Mouse (Mus musculus) embryonic facial prominence, embryonic 12.5 days (tissue): ENCODE data around the gene Ttc17. TPM values are rescaled to one million over a fixed set of nuclear protein-coding genes. Genes with fewer than 3 reads are reported as not detected.

ENCODE experiments used
- ATAC-seq: fragments of 200-750 bp; cut with Nextera tagmentation; 2 replicates; pipeline ENCODE4 v1.8.0; 2017; ENCODE audit not compliant: insufficient number of reproducible peaks, insufficient read depth, low FRiP score, low TSS enrichment
- H3K27ac ChIP-seq: fragments of 300-500 bp; sonication (generic); 2 replicates; pipeline ENCODE4 v1.5.1; 2016; ENCODE audit warnings: mild to moderate bottlenecking
- H3K27me3 ChIP-seq: fragments of 300-500 bp; sonication (generic); 2 replicates; pipeline ENCODE4 v1.6.1; 2016; ENCODE audit warnings: mild to moderate bottlenecking, moderate library complexity
- H3K36me3 ChIP-seq: fragments of 300-500 bp; sonication (generic); 2 replicates; pipeline ENCODE4 v1.6.1; 2016; ENCODE audit warnings: mild to moderate bottlenecking
- H3K4me1 ChIP-seq: fragments of 300-500 bp; sonication (generic); 2 replicates; pipeline ENCODE4 v1.6.1; 2016
- H3K4me2 ChIP-seq: fragments of 300-500 bp; sonication (generic); replicated peaks from 2 replicates; pipeline ENCODE4 v1.6.1; 2016; ENCODE audit warnings: mild to moderate bottlenecking, moderate library complexity
- H3K4me3 ChIP-seq: fragments of 300-500 bp; sonication (generic); 2 replicates; pipeline ENCODE4 v1.5.1; 2016; ENCODE audit warnings: mild to moderate bottlenecking
- H3K9ac ChIP-seq: fragments of 300-500 bp; sonication (generic); 2 replicates; pipeline ENCODE4 v1.6.1; 2016; ENCODE audit warnings: mild to moderate bottlenecking, moderate library complexity
- H3K9me3 ChIP-seq: fragments of 300-500 bp; sonication (generic); 2 replicates; pipeline ENCODE4 v1.6.1; 2016; ENCODE audit warnings: mild to moderate bottlenecking, moderate library complexity
- WGBS: fragments of 180-500 bp; shearing (Covaris S2); methylation state at CpG from one replicate; pipeline ENCODE4 v1.1.7; 2016; 5-methylcytosine and 5-hydroxymethylcytosine counted together
- polyA plus RNA-seq: library from polyadenylated mRNA; unstranded; fragments of >200 nt; fragmentation: Nextera tagmentation; extraction: Ambion mirVana; gene quantifications from 2 replicates; pipeline ENCODE4 v1.2.1, GENCODE M21; 2016

Gene Ttc17
- polyA plus RNA-seq, 1 experiment from 2014 or later: 16.9 TPM

- Histone ChIP-seq H3K4me3 (no peak overlapping the region), H3K36me3 (no peaks in the 10 kb centered on the region), H3K4me2 (no peak overlapping the region), H3K9ac (no peak overlapping the region), H3K4me1 (peaks cover 10% of the 10 kb centered on the region; the same call in 1 of the 2 replicates), H3K27ac (no peak overlapping the region), H3K27me3 (no peaks in the 10 kb centered on the region), H3K9me3 (no peaks in the 10 kb centered on the region)
- WGBS: 0% methylated on average over 2 of the region's 2 CpGs
- ATAC-seq: peak; percentile 85
Observed at GRCm38 (mm10) chr2:94289169-94289568, 117.3 kb downstream of the Ttc17 start.

- Histone ChIP-seq H3K27me3 (no peaks in the 10 kb centered on the region), H3K36me3 (no peaks in the 10 kb centered on the region), H3K4me1 (peaks cover 10% of the 10 kb centered on the region; the same call in 1 of the 2 replicates), H3K4me2 (no peak overlapping the region), H3K27ac (no peak overlapping the region), H3K9me3 (no peaks in the 10 kb centered on the region), H3K4me3 (no peak overlapping the region), H3K9ac (no peak overlapping the region)
- WGBS: 35% methylated on average over 5 of the region's 5 CpGs
- ATAC-seq: no peak
Observed at GRCm38 (mm10) chr2:94288086-94288485, 118.4 kb downstream of the Ttc17 start.

GRCm38 (mm10) chr2:94287435-94287834, 119.1 kb downstream of the Ttc17 start:
- H3K27ac ChIP-seq: no peak overlapping the region
- peaks cover 10% of the 10 kb centered on the region; the same call in 1 of the 2 replicates for H3K4me1 ChIP-seq
- no peaks in the 10 kb centered on the region for H3K36me3 ChIP-seq
- no peaks in the 10 kb centered on the region for H3K9me3 ChIP-seq
- no peak overlapping the region for H3K4me2 ChIP-seq
- ATAC-seq: no peak
- no peak overlapping the region for H3K4me3 ChIP-seq
- H3K27me3 ChIP-seq: no peaks in the 10 kb centered on the region
- no peak overlapping the region for H3K9ac ChIP-seq
- WGBS: 80% methylated on average over 7 of the region's 7 CpGs

- Histone ChIP-seq H3K4me2 (no peak overlapping the region), H3K9ac (no peak overlapping the region), H3K36me3 (no peaks in the 10 kb centered on the region), H3K4me3 (no peak overlapping the region), H3K27ac (no peak overlapping the region), H3K9me3 (no peaks in the 10 kb centered on the region), H3K4me1 (no peaks in the 10 kb centered on the region), H3K27me3 (no peaks in the 10 kb centered on the region)
- 83% methylated on average over 6 of the region's 6 CpGs for WGBS
- ATAC-seq: no peak
Observed at GRCm38 (mm10) chr2:94283526-94283925, 123.0 kb downstream of the Ttc17 start.

GRCm38 (mm10) chr2:94279596-94279995, 126.9 kb downstream of the Ttc17 start:
- no peak for ATAC-seq
- Histone ChIP-seq H3K27ac (no peak overlapping the region), H3K4me3 (no peak overlapping the region), H3K36me3 (no peaks in the 10 kb centered on the region), H3K9me3 (no peaks in the 10 kb centered on the region), H3K9ac (no peak overlapping the region), H3K4me2 (no peak overlapping the region), H3K4me1 (no peaks in the 10 kb centered on the region), H3K27me3 (peaks cover 5% of the 10 kb centered on the region)
- 80% methylated on average over 5 of the region's 5 CpGs for WGBS

GRCm38 (mm10) chr2:94276103-94276502, 130.4 kb downstream of the Ttc17 start:
- no peak overlapping the region for H3K4me3 ChIP-seq
- no peak overlapping the region for H3K4me2 ChIP-seq
- no peaks in the 10 kb centered on the region for H3K36me3 ChIP-seq
- WGBS: 68% methylated on average over 4 of the region's 4 CpGs
- H3K27ac ChIP-seq: no peak overlapping the region
- no peak overlapping the region for H3K9ac ChIP-seq
- H3K4me1 ChIP-seq: no peaks in the 10 kb centered on the region
- H3K27me3 ChIP-seq: peaks cover 22% of the 10 kb centered on the region
- ATAC-seq: no peak
- H3K9me3 ChIP-seq: no peaks in the 10 kb centered on the region

- H3K9me3 ChIP-seq: no peaks in the 10 kb centered on the region
- H3K27ac ChIP-seq: no peak overlapping the region
- H3K27me3 ChIP-seq: peaks cover 22% of the 10 kb centered on the region
- no peak for ATAC-seq
- no peak overlapping the region for H3K4me2 ChIP-seq
- no peaks in the 10 kb centered on the region for H3K36me3 ChIP-seq
- H3K4me3 ChIP-seq: no peak overlapping the region
- H3K4me1 ChIP-seq: no peaks in the 10 kb centered on the region
- no peak overlapping the region for H3K9ac ChIP-seq
- 70% methylated on average over 3 of the region's 3 CpGs for WGBS
Observed at GRCm38 (mm10) chr2:94275658-94276057, 130.8 kb downstream of the Ttc17 start.

- Histone ChIP-seq H3K27me3 (peaks cover 22% of the 10 kb centered on the region), H3K9ac (peak overlapping the region; percentile 59), H3K4me2 (peak overlapping the region; percentile 96), H3K36me3 (no peaks in the 10 kb centered on the region), H3K4me1 (no peaks in the 10 kb centered on the region), H3K9me3 (no peaks in the 10 kb centered on the region), H3K4me3 (peak overlapping the region; percentile 54), H3K27ac (no peak overlapping the region)
- peak; percentile 81 for ATAC-seq
- under 1% methylated on average over 63 of the region's 72 CpGs for WGBS
Observed at GRCm38 (mm10) chr2:94273154-94274021, 133.1 kb downstream of the Ttc17 start.

GRCm38 (mm10) chr2:94271176-94271575, 135.3 kb downstream of the Ttc17 start:
- Histone ChIP-seq H3K27me3 (peaks cover 31% of the 10 kb centered on the region), H3K4me1 (peaks cover under 1% of the 10 kb centered on the region; the same call in 1 of the 2 replicates), H3K4me2 (no peak overlapping the region), H3K9ac (no peak overlapping the region), H3K27ac (no peak overlapping the region), H3K9me3 (no peaks in the 10 kb centered on the region), H3K36me3 (no peaks in the 10 kb centered on the region), H3K4me3 (no peak overlapping the region)
- no peak for ATAC-seq
- 92% methylated on average over 10 of the region's 10 CpGs for WGBS

- no peak overlapping the region for H3K27ac ChIP-seq
- no peak overlapping the region for H3K4me3 ChIP-seq
- no peak overlapping the region for H3K4me2 ChIP-seq
- WGBS: 83% methylated on average over 8 of the region's 8 CpGs
- no peak overlapping the region for H3K9ac ChIP-seq
- H3K36me3 ChIP-seq: no peaks in the 10 kb centered on the region
- H3K4me1 ChIP-seq: peaks cover 13% of the 10 kb centered on the region
- no peaks in the 10 kb centered on the region for H3K9me3 ChIP-seq
- no peak for ATAC-seq
- peaks cover 19% of the 10 kb centered on the region; the same call in 1 of the 2 replicates for H3K27me3 ChIP-seq
Observed at GRCm38 (mm10) chr2:94268835-94269234, 137.7 kb downstream of the Ttc17 start.

- Histone ChIP-seq H3K4me3 (no peak overlapping the region), H3K27me3 (peaks cover 19% of the 10 kb centered on the region; the same call in 1 of the 2 replicates), H3K4me2 (no peak overlapping the region), H3K36me3 (no peaks in the 10 kb centered on the region), H3K27ac (no peak overlapping the region), H3K9me3 (no peaks in the 10 kb centered on the region), H3K9ac (no peak overlapping the region), H3K4me1 (peaks cover 18% of the 10 kb centered on the region)
- 25% methylated on average over 4 of the region's 4 CpGs for WGBS
- no peak for ATAC-seq
Observed at GRCm38 (mm10) chr2:94267213-94267850, 139.2 kb downstream of the Ttc17 start.
